Mouse (Mus musculus): ENCODE results near the gene Zw10.

- TF ChIP-seq CTCF (IDR thresholded peaks at IDR 0.05) (no peak), EP300 (IDR thresholded peaks at IDR 0.05; ENCODE audit: insufficient read depth, low read depth, low read length) (no peak), POLR2A (IDR thresholded peaks at IDR 0.05; ENCODE audit: insufficient read depth, low read depth, low read length) (no peak)
Measured at GRCm38 (mm10) chr9:49076847-49077246, 21.4 kb downstream of the Zw10 start.

All from heart, adult 2 months (tissue).